Mouse (Mus musculus): ENCODE measurements at regions not wholly inside any gene's neighbourhood (a gene's known extent, or its start where the extent isn't known, plus 50 kb on each side); places are given as distances from the start of the nearest gene placed in this dataset. TPM values are rescaled to one million over a fixed set of nuclear protein-coding genes. Genes with fewer than 3 reads are reported as not detected.

GRCm38 (mm10) chr5:50122829-50123241, 64.0 kb upstream of the Adgra3 start:
- Histone ChIP-seq H3K4me3 (no peak overlapping the region), H3K9ac (no peak overlapping the region), H3K4me1 (no peaks in the 10 kb centered on the region), H3K27me3 (no peaks in the 10 kb centered on the region), H3K9me3 (no peaks in the 10 kb centered on the region), H3K4me2 (no peak overlapping the region), H3K36me3 (no peaks in the 10 kb centered on the region), H3K27ac (no peak overlapping the region)
- ATAC-seq (ENCODE audit: borderline replicate concordance, extremely low read depth, low FRiP score, low TSS enrichment), result no peak
- WGBS, result 16% methylated on average over 1 of the region's 1 CpGs

GRCm38 (mm10) chr5:50119860-50120259, 61.1 kb upstream of the Adgra3 start:
- Histone ChIP-seq H3K4me3 (no peak overlapping the region), H3K9ac (no peak overlapping the region), H3K36me3 (no peaks in the 10 kb centered on the region), H3K9me3 (no peaks in the 10 kb centered on the region), H3K4me1 (no peaks in the 10 kb centered on the region), H3K27me3 (no peaks in the 10 kb centered on the region), H3K27ac (no peak overlapping the region), H3K4me2 (no peak overlapping the region)
- WGBS, result 67% methylated on average over 1 of the region's 1 CpGs
- ATAC-seq (ENCODE audit: borderline replicate concordance, extremely low read depth, low FRiP score, low TSS enrichment), result no peak

Small RNA genes in the stretch of these regions (microRNA-seq; reads per million reads assigned to microRNA genes)
- gene Mir8117, result not detected

All from lung, embryonic 15.5 days (tissue).